Mouse (Mus musculus) urinary bladder, postnatal 10 days (tissue): ENCODE results near the gene Mepe.

Source experiments
- DNase-seq: peaks from one replicate; pipeline ENCODE4 v3.0.0; 2022; ENCODE audit warnings: low spot score

Gene Mepe

GRCm38 (mm10) chr5:104351874-104352273 lies 26.7 kb downstream of the Mepe start:
- no peak for DNase-seq

- no peak for DNase-seq
Measured at GRCm38 (mm10) chr5:104357575-104357974, 32.4 kb downstream of the Mepe start.

GRCm38 (mm10) chr5:104358592-104358991 lies 33.5 kb downstream of the Mepe start:
- DNase-seq = no peak

GRCm38 (mm10) chr5:104359257-104359656 lies 34.1 kb downstream of the Mepe start:
- no peak for DNase-seq

- no peak for DNase-seq
Measured at GRCm38 (mm10) chr5:104370580-104370979, 45.5 kb downstream of the Mepe start.

- no peak for DNase-seq
Measured at GRCm38 (mm10) chr5:104371284-104371683, 46.2 kb downstream of the Mepe start.

- no peak for DNase-seq
Measured at GRCm38 (mm10) chr5:104373648-104374307, 48.6 kb downstream of the Mepe start.

- DNase-seq = no peak
Measured at GRCm38 (mm10) chr5:104374308-104374660, 49.2 kb downstream of the Mepe start.

GRCm38 (mm10) chr5:104375132-104375531 lies 50.0 kb downstream of the Mepe start:
- no peak for DNase-seq

GRCm38 (mm10) chr5:104376890-104377289 lies 51.8 kb downstream of the Mepe start:
- DNase-seq = no peak

- DNase-seq = no peak
Measured at GRCm38 (mm10) chr5:104380574-104380973, 55.4 kb downstream of the Mepe start.

GRCm38 (mm10) chr5:104381671-104382070 lies 56.5 kb downstream of the Mepe start:
- no peak for DNase-seq

GRCm38 (mm10) chr5:104384540-104384939 lies 59.4 kb downstream of the Mepe start:
- no peak for DNase-seq

- DNase-seq = no peak
Measured at GRCm38 (mm10) chr5:104385521-104385920, 60.4 kb downstream of the Mepe start.

- no peak for DNase-seq
Measured at GRCm38 (mm10) chr5:104386908-104387307, 61.8 kb downstream of the Mepe start.
